Mouse (Mus musculus) forebrain, embryonic 12.5 days (tissue): Measurements from ENCODE around the gene Actg1. TPM values are rescaled to one million over a fixed set of nuclear protein-coding genes. Genes with fewer than 3 reads are reported as not detected.
A peak's percentile ranks its signal among the peaks of the same experiment; 100 is the strongest.

Experiments used
- ATAC-seq: fragments of 200-750 bp; cut with Nextera tagmentation; 2 replicates; pipeline ENCODE4 v1.8.0; 2017; ENCODE audit warnings: moderate TSS enrichment; ENCODE audit not compliant: low FRiP score
- H3K27ac ChIP-seq: fragments of 300-500 bp; sonication (generic); 2 replicates; pipeline ENCODE4 v1.5.1; 2016; ENCODE audit warnings: mild to moderate bottlenecking
- H3K27me3 ChIP-seq: fragments of 300-500 bp; sonication (generic); 2 replicates; pipeline ENCODE4 v1.6.1; 2016; ENCODE audit warnings: mild to moderate bottlenecking
- H3K36me3 ChIP-seq: fragments of 300-500 bp; sonication (generic); replicated peaks from 2 replicates; pipeline ENCODE4 v1.6.1; 2016; ENCODE audit warnings: mild to moderate bottlenecking
- H3K4me1 ChIP-seq: fragments of 300-500 bp; sonication (generic); 2 replicates; pipeline ENCODE4 v1.6.1; 2016
- H3K4me2 ChIP-seq: fragments of 300-500 bp; sonication (generic); 2 replicates; pipeline ENCODE4 v1.6.1; 2016; ENCODE audit warnings: mild to moderate bottlenecking, moderate library complexity
- H3K4me3 ChIP-seq: fragments of 300-500 bp; sonication (generic); replicated peaks from 2 replicates; pipeline ENCODE4 v1.5.1; 2016; ENCODE audit warnings: mild to moderate bottlenecking
- H3K9ac ChIP-seq: fragments of 300-500 bp; sonication (generic); 2 replicates; pipeline ENCODE4 v1.6.1; 2016; ENCODE audit warnings: mild to moderate bottlenecking
- H3K9me3 ChIP-seq: fragments of 300-500 bp; sonication (generic); 2 replicates; pipeline ENCODE4 v1.6.1; 2016
- WGBS: fragments of 180-500 bp; shearing (Covaris S2); methylation state at CpG from one replicate; pipeline ENCODE4 v1.1.7; 2016; 5-methylcytosine and 5-hydroxymethylcytosine counted together
- polyA plus RNA-seq: library from polyadenylated mRNA; unstranded; fragments of >200 nt; fragmentation: Nextera tagmentation; extraction: Ambion mirVana; gene quantifications from 2 replicates; pipeline ENCODE4 v1.2.1, GENCODE M21; 2016

Actg1 gene
- polyA plus RNA-seq, 1 experiment from 2014 or later, result 2,975 TPM

- ATAC-seq, result no peak
- WGBS, result 78% methylated on average over 6 of the region's 6 CpGs
- H3K9ac ChIP-seq, result no peak overlapping the region
- H3K27ac ChIP-seq, result peak overlapping the region; percentile 94
- no peaks in the 10 kb centered on the region for H3K9me3 ChIP-seq
- H3K4me2 ChIP-seq, result no peak overlapping the region
- H3K4me3 ChIP-seq, result no peak overlapping the region
- H3K4me1 ChIP-seq, result peaks cover 56% of the 10 kb centered on the region
- H3K36me3 ChIP-seq, result no peaks in the 10 kb centered on the region
- peaks cover 13% of the 10 kb centered on the region for H3K27me3 ChIP-seq
Measured at GRCm38 (mm10) chr11:120312069-120312468, 36.3 kb downstream of the Actg1 start.

DNA sequence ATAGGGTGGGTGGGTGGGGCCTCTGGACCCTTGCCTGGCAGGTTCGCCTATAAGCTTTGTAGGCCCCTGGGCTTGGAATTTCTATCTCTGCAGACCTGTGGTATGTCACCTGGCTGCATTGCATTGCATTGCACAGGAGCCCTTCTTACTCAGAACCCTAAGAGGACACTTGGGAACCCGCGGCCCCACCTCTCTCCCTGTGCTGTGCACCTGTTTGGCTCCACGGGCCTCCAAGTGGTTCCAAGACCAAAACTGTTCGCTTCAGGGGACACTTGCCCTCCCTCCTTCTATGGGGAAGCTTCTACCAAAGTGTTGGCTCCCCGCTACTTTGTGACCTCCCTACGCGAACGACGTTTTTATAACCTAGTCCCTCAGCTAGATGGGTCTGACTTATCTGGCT is 36.8 kb downstream of the Actg1 start:
- no peaks in the 10 kb centered on the region for H3K9me3 ChIP-seq
- H3K4me2 ChIP-seq, result peak overlapping the region; percentile 76
- peak overlapping the region; percentile 94 for H3K27ac ChIP-seq
- H3K9ac ChIP-seq, result peak overlapping the region; percentile 76
- H3K4me1 ChIP-seq, result peaks cover 56% of the 10 kb centered on the region
- ATAC-seq, result no peak
- peak overlapping the region; percentile 42 for H3K4me3 ChIP-seq
- H3K27me3 ChIP-seq, result peaks cover 18% of the 10 kb centered on the region
- no peaks in the 10 kb centered on the region for H3K36me3 ChIP-seq
- WGBS, result 41% methylated on average over 10 of the region's 10 CpGs

GRCm38 (mm10) chr11:120310813-120311312 is 37.5 kb downstream of the Actg1 start:
- Histone ChIP-seq H3K4me1 (peaks cover 59% of the 10 kb centered on the region), H3K36me3 (no peaks in the 10 kb centered on the region), H3K27me3 (peaks cover 25% of the 10 kb centered on the region), H3K27ac (peak overlapping the region; percentile 94), H3K9ac (peak overlapping the region; percentile 76), H3K4me2 (peak overlapping the region; percentile 76), H3K4me3 (peak overlapping the region; percentile 42), H3K9me3 (no peaks in the 10 kb centered on the region)
- WGBS, result 6% methylated on average over 45 of the region's 45 CpGs
- peak; percentile 91 for ATAC-seq

- no peak for ATAC-seq
- no peak overlapping the region for H3K4me2 ChIP-seq
- peaks cover 25% of the 10 kb centered on the region for H3K27me3 ChIP-seq
- 58% methylated on average over 15 of the region's 15 CpGs for WGBS
- H3K9me3 ChIP-seq, result no peaks in the 10 kb centered on the region
- H3K4me3 ChIP-seq, result no peak overlapping the region
- H3K36me3 ChIP-seq, result no peaks in the 10 kb centered on the region
- H3K4me1 ChIP-seq, result peaks cover 61% of the 10 kb centered on the region
- 0 out of 2 replicates have a peak overlapping the region, but pooled peaks have one; percentile 36 for H3K27ac ChIP-seq
- no peak overlapping the region for H3K9ac ChIP-seq
Measured at GRCm38 (mm10) chr11:120308441-120309320, 39.7 kb downstream of the Actg1 start.

- Histone ChIP-seq H3K27ac (peak overlapping the region; percentile 36; the same call in 1 of the 2 replicates), H3K9me3 (no peaks in the 10 kb centered on the region), H3K9ac (no peak overlapping the region), H3K4me3 (no peak overlapping the region), H3K4me1 (peaks cover 63% of the 10 kb centered on the region), H3K27me3 (peaks cover 25% of the 10 kb centered on the region), H3K4me2 (peak overlapping the region; percentile 15; the same call in 1 of the 2 replicates), H3K36me3 (no peaks in the 10 kb centered on the region)
- WGBS, result 7% methylated on average over 19 of the region's 19 CpGs
- no peak for ATAC-seq
Measured at GRCm38 (mm10) chr11:120307566-120308430, 40.5 kb downstream of the Actg1 start.

- Histone ChIP-seq H3K4me1 (peaks cover 68% of the 10 kb centered on the region), H3K9me3 (no peaks in the 10 kb centered on the region), H3K9ac (0 out of 2 replicates have a peak overlapping the region, but pooled peaks have one; percentile 1), H3K4me3 (no peak overlapping the region), H3K27me3 (peaks cover 25% of the 10 kb centered on the region), H3K36me3 (no peaks in the 10 kb centered on the region), H3K4me2 (no peak overlapping the region), H3K27ac (no peak overlapping the region)
- 17% methylated on average over 5 of the region's 5 CpGs for WGBS
- no peak for ATAC-seq
Measured at GRCm38 (mm10) chr11:120307132-120307413, 41.3 kb downstream of the Actg1 start.

GRCm38 (mm10) chr11:120306366-120307131 is 41.8 kb downstream of the Actg1 start:
- H3K27ac ChIP-seq, result no peak overlapping the region
- peak overlapping the region; percentile 60; the same call in 1 of the 2 replicates for H3K4me2 ChIP-seq
- 0 out of 2 replicates have a peak overlapping the region, but pooled peaks have one; percentile 1 for H3K9ac ChIP-seq
- no peak for ATAC-seq
- no peak overlapping the region for H3K4me3 ChIP-seq
- peaks cover 25% of the 10 kb centered on the region for H3K27me3 ChIP-seq
- peaks cover 65% of the 10 kb centered on the region for H3K4me1 ChIP-seq
- H3K36me3 ChIP-seq, result no peaks in the 10 kb centered on the region
- WGBS, result 55% methylated on average over 12 of the region's 12 CpGs
- no peaks in the 10 kb centered on the region for H3K9me3 ChIP-seq

DNA sequence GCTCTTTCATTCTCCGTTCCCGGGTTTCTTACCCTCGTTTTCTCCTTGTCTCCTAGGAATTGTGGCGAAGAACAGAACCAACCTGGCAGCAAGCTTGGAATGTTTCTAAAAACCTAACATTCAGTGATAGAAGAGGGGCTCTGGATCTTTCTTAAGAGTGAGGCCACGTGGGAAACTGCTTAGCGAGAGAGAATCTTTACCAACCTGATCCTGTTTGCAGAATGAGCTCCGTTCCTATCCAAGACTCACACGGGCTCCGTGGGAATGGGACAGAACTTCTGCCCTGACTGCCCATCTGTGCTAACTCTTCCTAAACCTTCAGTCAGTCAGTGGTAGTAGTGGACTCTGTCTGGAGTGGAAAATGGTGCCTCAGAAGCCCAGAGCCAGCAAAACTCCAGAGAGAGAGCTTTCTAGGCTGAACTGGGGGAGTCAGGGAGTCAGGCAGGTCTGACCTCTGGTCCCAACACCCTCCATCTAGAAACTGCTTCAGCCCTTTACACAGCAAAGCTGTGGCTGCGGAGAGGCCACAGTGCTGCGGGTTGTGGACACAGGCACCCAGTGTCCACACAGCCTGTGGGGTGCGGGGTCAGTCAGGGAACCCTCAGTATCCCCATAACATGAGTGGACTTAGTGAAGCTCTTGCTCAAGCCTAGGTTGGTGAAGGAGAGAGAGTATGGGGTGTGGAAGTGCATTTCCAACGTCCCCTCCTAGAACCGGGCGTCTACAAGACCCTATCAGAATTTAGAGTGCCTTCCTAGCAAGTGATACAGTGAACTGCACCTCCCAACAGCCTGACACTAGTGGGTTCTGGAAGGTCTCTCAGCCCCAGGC is 42.6 kb downstream of the Actg1 start:
- Histone ChIP-seq H3K36me3 (no peaks in the 10 kb centered on the region), H3K27ac (peak overlapping the region; percentile 92), H3K9ac (peak overlapping the region; percentile 65), H3K9me3 (no peaks in the 10 kb centered on the region), H3K4me1 (peaks cover 59% of the 10 kb centered on the region), H3K4me3 (peak overlapping the region; percentile 44), H3K4me2 (peak overlapping the region; percentile 60), H3K27me3 (peaks cover 25% of the 10 kb centered on the region)
- 24% methylated on average over 15 of the region's 15 CpGs for WGBS
- ATAC-seq, result 0 out of 2 replicates have a peak, but pooled peaks have one; percentile 1

- ATAC-seq, result peak; percentile 95
- peak overlapping the region; percentile 60 for H3K4me2 ChIP-seq
- peak overlapping the region; percentile 92 for H3K27ac ChIP-seq
- H3K9ac ChIP-seq, result peak overlapping the region; percentile 65
- peaks cover 53% of the 10 kb centered on the region for H3K4me1 ChIP-seq
- H3K36me3 ChIP-seq, result no peaks in the 10 kb centered on the region
- H3K4me3 ChIP-seq, result peak overlapping the region; percentile 44
- H3K27me3 ChIP-seq, result peaks cover 25% of the 10 kb centered on the region
- under 1% methylated on average over 53 of the region's 53 CpGs for WGBS
- H3K9me3 ChIP-seq, result no peaks in the 10 kb centered on the region
Measured at GRCm38 (mm10) chr11:120304886-120305534, 43.3 kb downstream of the Actg1 start.

- peaks cover 25% of the 10 kb centered on the region for H3K27me3 ChIP-seq
- peaks cover 53% of the 10 kb centered on the region for H3K4me1 ChIP-seq
- WGBS, result 43% methylated on average over 5 of the region's 5 CpGs
- H3K27ac ChIP-seq, result peak overlapping the region; percentile 92
- no peaks in the 10 kb centered on the region for H3K9me3 ChIP-seq
- H3K9ac ChIP-seq, result no peak overlapping the region; the same call in 1 of the 2 replicates
- H3K36me3 ChIP-seq, result no peaks in the 10 kb centered on the region
- H3K4me2 ChIP-seq, result peak overlapping the region; percentile 60
- H3K4me3 ChIP-seq, result peak overlapping the region; percentile 44
- ATAC-seq, result no peak
Measured at GRCm38 (mm10) chr11:120304350-120304694, 44.0 kb downstream of the Actg1 start.
